Mouse (Mus musculus) C2C12 (cell line): ENCODE measurements around the gene Lonrf2.

ENCODE experiments used
- CTCF ChIP-seq: IDR thresholded peaks from one replicate; pipeline ENCODE4 v1.5.1; 2011; ENCODE audit not compliant: control insufficient read depth, insufficient read depth, insufficient read length
- MAX ChIP-seq: IDR thresholded peaks from one replicate; pipeline ENCODE4 v1.6.1; 2011; ENCODE audit warnings: mild to moderate bottlenecking, control low read depth
- MYOD1 ChIP-seq: IDR thresholded peaks from one replicate; pipeline ENCODE4 v1.6.1; 2011; ENCODE audit warnings: low read depth; ENCODE audit not compliant: control insufficient read depth, insufficient read length
- MYOG ChIP-seq: IDR thresholded peaks from one replicate; pipeline ENCODE4 v1.6.1; 2011; ENCODE audit not compliant: control insufficient read depth, insufficient read length; ENCODE audit errors: extremely low read depth
- USF1 ChIP-seq: IDR thresholded peaks from one replicate; pipeline ENCODE4 v1.6.1; 2011; ENCODE audit warnings: low read depth, mild to moderate bottlenecking, control low read depth, moderate library complexity

- TF ChIP-seq CTCF: no peak
- TF ChIP-seq USF1: no peak
- TF ChIP-seq MYOG: no peak
- no peak for TF ChIP-seq MAX
- TF ChIP-seq MYOD1: no peak
These were observed 59.0 kb downstream of the Lonrf2 start for GRCm38 (mm10) chr1:38777500-38777899.
